Mouse (Mus musculus) thymus, postnatal 14 days (tissue): Measurements from ENCODE around the gene Rtn3.
"Not testable (repeated sequence)": the region's sequence is repeated elsewhere in the genome, so short reads cannot be mapped to it uniquely, and the experiment has no call there.

ENCODE experiments used
- DNase-seq: peaks from one replicate; pipeline ENCODE4 v3.0.0; 2021

Gene Rtn3

DNA sequence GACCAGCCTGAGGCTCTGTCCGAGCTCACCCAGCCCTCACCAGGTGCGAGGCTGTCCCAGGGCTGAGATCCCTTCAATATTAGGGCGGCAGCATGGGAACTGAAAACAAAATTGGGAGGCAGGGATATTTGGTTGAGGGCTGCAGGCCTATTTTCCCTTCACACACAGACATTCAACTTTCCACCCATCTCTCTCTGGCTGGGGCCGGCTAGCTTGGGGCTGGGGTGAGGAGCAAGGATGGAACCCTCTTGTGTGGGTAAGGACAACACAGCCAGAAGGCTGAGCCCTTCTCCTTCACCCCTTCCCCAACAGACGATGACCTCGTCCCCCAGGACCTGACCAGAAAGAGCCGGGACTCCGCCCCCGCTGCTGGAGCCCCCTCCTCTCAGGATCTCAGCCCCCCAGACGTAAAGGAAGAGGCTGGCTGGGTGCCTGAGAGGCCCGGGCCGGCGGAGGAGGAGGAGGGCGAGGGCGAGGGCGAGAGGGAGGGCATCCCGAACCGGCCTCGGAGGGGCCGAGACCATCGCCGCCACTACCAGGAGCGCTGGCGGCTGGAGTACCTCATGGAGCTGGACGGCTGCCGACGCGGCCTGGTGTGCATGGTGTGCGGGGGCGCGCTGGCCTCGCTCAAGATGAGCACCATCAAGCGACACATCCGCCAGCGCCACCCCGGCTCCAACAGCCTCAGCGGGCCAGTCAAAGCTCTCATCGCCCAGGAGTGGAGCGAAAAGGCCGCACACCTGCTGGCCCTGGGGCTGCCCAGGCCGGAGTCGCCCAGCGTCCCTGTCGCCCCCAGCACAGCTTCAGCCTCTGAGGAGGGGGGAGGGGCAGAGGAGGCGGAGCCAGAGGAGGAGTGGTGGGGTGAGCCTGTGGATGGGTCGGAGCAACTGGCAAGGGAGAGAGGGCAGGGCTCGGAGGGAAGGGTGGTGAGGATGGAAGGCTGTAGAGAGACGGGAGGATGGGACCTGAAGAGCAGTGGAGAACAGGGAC is 61.2 kb downstream of the Rtn3 start:
- DNase-seq, result peak; percentile 25

DNA sequence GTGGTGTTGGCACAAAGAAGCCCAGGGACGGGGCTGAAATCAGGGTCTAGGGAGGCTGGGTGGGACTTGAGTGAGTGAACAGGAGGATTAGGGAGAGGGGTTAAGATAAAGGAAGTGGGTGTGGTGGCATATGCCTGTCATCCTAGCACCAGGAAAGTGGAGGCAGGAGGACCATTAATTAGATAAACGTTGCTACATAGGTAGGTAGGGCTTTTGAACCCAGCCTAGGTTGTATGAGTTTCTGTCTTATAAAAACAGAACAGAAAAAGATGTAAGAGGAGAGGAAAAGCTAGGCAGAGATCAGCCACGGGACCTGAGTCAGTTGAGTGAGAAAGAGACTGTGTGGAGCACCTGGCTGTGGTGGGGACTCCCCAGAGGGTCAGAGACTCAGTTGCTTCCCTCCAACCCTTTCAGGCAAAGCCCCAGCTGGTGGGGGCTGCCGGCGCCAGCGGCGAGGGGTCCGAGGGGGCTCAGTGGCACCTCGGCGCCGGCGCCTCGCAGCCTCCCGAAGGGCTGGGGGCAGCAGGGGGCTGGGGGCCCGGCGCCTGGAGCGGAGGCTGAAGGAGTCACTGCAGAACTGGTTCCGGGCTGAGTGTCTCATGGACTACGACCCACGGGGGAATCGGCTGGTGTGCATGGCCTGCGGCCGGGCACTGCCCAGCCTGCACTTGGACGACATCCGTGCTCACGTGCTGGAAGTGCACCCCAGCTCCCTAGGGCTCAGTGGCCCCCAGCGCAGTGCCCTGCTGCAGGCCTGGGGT is 62.1 kb downstream of the Rtn3 start:
- no peak for DNase-seq

DNA sequence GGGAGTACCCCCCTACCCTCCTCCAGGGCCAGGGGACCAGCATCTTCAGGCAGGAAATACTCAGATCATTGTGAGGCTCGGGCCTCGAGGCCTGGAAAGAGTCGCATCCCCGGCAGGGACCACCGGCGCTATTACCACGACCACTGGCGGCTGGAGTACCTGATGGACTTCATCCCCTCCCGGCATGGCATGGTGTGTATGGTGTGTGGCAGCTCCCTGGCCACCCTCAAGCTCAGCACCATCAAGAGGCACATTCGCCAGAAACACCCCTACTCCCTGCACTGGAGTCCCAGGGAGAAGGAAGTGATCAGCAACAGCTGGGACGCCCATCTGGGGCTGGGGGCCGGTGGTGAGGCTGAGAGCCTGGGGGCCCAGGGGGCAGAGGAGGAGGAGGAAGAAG is 63.0 kb downstream of the Rtn3 start:
- peak; percentile 23 for DNase-seq

DNA sequence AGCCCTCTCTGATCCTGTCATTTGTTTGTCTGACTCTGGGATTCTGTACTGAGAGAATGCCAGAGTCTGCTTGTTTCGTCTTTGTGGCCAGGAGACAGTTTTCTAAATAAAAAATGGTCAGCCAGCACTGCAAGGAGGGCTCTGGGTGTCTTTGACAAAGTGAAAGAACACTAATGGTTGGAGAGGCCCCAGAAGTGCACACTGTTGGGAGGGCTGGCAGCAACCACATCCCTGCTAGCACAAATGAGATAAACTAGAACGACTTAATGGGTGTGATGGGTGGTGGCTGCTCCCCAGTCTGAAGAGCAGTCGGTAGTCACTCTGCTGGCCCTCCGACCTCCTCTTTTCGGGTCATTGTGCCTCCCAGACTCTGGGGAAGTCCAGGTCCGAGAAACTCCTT is 63.9 kb downstream of the Rtn3 start:
- DNase-seq, result no peak

DNA sequence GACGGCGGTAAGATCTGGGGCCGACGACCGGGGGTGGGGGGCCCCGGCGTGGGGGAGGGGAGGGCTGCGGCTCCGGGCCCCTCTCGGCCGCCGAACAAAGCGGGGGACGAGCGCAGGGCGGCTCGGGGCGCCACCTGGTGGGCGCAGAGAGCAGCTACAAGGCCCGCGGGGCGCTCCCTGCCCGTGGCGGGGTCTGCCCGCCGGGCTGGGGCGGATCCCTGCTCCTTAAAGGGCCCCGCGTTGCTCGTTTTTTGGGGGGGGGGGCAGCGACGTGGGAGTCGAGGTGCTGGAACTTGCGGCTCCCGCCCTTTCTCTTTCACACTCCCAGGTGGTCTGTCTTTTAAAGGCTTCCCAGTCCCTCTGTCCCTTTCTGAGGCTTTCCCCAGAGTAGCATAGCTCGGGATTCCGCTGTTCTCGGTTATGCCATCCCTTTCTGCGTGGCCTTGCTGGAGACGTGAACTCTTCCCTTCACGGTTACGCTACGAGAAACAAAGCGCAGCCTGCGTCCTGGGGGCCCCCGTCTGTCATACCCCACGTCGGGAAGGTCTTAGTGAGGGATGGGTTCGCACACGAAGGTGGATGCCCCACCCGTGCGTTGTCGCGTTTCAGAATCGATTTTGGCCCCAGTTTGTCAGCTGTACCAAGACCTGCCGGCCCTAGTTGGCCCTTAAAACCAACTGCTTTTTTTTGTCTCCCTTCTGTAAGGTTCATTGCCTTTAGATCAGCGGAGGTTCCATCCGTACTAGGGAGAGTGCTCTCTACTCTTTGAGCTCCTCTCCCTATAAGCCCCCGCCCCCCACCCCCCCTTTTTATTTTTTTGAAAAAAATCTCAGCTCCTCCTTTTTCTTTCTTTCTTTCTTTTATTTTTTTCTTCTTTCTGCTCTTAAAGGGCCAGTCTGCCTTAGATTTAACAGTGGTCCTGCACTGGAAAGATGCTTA is 64.9 kb downstream of the Rtn3 start:
- DNase-seq, result peak; percentile 90

DNA sequence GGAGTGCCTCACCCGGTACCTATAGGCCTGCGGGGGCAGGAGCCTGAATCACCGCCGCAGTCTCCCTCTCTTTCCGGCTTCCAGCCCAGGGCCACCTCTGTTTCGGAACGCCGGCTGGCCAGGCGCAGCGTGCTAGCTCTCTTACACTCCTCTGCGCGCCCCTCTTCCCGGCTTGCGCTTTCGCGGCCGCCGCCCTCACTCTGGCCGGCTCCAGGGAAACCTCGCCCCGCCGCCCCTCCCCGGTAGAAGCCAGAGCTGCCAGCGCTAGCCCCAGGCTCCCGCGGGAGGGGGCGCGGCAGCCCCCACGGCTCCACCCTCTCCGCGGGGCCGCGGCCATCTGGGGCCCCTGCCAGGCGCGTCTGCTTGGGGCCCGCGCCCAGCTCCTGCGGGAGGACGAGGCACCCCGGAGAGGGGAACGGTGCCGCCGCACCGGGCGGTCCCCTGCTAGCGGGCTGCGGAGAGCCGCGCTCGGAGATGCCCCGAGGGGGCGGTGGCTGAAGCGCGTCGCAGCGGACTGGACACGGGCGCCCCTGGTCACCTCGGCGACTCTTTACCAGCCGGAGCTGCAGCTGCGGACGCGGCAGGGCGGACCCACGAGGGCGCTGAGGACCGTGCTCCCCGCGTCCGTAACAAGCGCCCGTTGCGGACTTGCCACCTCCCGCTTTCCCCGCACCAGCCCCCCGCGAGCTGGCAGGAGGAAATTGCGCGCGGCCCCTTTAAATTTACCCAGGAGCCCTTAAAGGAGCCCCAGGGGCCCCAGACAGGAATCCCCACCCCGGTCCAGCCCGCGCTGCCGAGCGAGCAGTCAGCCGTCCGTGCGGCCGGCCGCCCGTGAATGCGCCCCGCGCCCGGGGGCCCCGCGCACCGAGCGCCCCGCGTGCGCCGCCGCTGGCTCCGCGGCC is 66.0 kb downstream of the Rtn3 start, which contains the start of gene 2700081O15Rik:
Gene 2700081O15Rik (plus strand): TSS at position 792 of the 902 bp plus-strand sequence.
- peak; percentile 86 for DNase-seq

DNA sequence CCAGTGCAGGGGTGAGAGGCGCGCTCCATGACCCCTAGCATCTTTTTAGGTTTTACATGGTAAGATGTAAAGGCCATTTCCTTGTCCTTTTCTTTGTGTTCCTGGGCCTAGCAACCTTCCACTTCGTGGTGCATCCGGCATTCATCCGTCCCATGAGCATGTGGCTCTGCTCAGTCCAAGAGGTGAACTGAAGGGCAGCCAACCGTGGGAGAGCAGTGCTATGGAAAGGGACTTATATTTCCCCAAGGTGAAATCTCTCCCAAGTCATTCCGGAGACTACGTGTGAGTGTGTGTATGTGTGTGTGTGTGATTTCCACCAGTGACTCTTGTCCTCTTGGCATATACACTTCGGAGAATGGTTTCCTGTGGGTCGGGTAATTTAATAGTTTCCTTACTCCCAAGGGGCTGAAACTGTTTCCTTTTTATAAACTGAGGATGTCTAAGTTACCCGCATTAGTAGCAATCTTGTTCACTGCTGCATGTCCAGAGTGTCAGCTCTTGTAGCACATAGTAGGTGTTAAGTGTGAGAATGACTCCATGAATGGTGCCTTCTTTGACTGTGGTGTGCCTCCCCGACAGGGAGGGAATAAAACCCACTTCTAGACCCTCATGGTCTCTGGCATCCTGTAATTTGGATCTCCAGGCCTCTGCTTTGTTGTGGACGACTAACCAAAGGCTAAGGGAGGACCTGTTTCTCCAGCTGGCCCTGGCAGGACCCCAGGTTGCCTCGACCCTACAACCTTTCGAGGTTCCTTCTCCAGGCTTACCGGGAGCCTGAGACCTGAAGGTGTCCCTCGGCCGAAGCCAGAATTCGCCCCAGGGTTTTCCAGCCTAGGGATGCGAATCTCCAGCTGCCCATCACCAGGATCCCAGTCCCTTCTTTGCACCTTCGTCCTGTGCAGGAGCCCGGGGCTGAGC is 66.9 kb downstream of the Rtn3 start:
- no peak for DNase-seq

DNA sequence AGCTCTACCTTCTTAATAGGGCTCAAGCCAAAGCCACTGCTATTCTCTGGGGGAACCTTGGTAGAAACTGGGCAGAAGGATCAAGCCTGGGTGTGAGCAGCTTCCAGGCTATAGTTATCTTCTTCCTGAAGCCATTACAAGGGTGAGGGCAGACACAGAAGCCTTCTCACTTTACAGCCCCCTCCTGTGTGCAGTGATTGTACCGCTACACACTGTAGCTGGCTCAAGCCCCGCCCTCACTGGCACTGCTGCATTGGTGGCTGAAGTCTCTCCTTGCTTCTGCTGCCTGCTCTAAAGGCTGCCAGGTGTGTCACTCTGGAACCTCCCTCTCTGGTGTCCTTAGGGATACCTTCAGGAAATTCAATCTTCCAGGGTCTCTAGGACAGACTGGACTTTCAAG is 70.7 kb downstream of the Rtn3 start:
- DNase-seq, result no peak

DNA sequence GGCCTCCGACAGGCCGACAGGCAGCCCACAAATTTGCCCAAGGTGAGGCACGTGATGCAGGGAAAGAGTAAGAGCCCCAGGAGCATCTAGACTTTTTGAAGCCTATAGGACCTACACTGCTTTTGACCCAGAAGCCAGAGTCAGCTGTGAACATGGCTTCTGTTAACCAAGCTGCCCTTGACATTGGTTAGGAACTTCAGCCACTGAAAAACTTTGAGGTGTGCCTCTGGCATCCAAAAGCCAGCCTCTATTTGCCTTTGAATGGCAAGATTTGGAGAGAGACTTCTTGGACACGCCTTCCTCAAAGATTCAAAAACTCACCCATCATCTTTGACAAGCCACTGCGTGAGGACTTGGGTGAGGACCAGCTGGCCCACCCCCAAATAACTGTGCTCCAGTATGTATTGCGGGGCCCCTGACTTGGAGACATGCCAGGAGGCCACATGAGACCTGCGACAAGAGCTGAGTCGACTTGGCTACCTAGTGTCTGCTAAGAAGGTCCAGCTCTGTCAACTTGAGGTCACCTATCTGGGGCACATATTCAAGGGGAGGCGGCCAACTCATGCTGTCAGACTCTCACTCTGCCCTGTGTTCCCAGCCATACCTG is 78.4 kb downstream of the Rtn3 start:
- DNase-seq, result no peak

DNA sequence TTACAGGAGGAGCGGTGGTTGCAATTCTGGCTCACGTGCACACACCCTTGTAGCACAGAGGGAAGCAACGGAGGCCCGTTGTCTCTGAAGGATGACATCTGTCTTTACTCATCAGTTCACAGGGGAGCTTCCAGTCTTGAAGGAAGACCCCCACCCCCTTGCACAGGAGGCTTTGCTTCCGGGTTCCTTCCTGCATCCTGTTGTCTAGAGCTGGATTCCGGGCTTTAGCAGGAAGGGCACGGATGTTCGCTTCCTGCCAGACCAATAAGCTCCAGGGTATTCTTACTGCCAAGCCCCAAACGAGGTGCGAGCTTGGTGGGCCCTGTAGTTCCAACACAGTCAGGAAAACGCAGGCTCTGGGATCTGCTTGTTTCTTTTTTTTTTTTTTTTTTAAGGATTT is 82.4 kb downstream of the Rtn3 start:
- no peak for DNase-seq

DNA sequence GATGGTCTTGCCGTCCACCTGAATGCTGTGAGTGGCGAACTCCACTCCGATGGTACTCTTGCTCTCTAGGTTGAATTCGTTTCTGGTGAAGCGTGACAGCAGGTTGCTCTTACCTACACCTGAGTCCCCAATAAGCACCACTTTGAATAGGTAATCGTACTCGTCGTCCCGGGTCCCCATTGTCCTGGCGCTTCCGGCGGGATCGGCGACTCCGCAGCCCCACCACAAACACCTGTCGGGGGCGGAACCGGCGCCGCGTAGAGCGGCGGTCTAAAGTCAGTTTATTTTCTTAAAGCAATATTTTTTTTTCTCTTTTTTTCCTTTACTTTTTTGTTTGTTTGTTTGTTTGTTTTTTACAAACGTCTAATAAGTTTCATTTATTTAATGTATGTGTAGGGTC is 84.2 kb downstream of the Rtn3 start:
- not testable (repeated sequence) for DNase-seq

DNA sequence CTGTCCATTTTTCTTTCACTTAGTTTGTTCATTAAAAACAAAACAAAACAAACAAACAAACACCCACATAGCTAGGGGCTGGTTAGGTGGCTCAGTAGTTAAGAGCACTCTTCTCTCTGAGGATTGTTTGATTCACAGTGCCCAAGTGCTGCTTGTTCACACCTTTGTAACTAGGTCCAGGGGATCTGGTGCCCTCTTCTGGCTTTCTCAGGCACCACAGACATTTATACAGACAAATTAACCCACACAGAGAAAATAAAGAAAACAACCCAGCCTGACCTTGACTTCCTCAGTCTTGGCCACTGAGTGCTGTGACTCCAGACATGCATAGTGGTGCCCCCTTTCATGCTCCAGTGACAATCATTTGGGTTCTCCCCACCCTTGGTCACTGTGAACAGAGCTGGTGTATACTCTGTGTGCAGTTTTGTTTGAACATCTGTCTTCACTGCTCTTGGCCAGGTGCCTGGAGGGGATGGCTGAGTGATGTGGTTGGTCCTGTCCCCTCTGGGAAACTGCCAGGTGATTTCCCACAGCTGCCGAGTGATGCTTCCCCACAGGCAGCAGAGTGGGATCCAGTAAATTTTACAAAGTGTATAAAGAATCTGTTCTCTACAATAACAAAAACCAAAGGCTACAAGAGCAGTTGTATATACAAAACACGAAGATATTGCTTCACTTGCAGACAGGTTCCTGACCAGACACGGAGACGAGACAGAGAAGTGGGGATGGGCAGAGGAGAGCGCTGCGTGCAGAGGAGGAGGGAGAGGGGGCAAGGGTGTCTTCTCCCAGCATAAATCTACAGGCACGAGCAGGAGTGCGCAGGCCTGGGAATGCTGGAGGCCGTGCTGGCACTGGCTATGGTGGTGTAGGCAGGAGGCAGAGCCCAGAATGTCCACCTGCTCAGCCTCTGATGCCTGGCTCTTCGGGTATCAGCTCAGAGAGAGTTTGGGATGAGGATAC is 85.9 kb downstream of the Rtn3 start:
- peak; percentile 44 for DNase-seq

DNA sequence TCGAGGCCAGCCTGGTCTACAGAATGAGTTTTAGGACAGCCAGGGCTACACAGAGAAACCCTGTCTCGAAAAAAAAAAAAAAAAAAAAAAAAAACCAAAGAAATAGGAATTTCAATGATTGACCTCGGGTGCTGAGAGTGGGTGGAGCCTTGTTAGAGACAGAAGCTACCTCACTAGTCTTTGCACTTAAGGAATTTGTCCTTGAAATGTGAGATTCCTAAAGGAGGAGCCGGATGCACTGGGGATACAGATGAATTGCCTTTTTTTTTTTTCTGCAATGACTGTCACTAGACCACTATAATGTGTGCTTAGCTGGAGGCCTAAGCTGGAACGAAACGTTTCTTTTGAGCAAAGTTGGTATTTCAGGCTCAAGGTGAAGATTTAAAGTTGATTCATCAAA is 94.6 kb downstream of the Rtn3 start:
- no peak for DNase-seq

DNA sequence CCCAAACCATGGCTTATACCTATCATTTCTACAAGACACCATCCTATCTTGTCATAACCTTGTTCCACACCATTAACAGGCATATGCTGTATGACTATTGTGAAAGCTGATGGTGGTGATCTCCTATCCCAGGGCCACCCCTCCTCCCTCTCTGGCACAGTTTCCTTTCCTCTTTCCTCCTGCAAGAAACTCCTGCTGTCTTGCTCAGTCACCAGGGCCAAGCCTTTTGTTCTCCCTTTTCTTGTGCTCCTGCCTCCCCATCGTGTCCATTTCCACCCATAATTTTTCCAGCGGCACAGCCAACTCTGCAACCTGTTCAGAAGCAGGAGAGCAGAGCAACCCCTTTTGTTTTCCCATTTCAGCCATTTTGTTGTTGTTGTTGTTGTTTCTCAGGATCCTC is 97.0 kb downstream of the Rtn3 start:
- no peak for DNase-seq

DNA sequence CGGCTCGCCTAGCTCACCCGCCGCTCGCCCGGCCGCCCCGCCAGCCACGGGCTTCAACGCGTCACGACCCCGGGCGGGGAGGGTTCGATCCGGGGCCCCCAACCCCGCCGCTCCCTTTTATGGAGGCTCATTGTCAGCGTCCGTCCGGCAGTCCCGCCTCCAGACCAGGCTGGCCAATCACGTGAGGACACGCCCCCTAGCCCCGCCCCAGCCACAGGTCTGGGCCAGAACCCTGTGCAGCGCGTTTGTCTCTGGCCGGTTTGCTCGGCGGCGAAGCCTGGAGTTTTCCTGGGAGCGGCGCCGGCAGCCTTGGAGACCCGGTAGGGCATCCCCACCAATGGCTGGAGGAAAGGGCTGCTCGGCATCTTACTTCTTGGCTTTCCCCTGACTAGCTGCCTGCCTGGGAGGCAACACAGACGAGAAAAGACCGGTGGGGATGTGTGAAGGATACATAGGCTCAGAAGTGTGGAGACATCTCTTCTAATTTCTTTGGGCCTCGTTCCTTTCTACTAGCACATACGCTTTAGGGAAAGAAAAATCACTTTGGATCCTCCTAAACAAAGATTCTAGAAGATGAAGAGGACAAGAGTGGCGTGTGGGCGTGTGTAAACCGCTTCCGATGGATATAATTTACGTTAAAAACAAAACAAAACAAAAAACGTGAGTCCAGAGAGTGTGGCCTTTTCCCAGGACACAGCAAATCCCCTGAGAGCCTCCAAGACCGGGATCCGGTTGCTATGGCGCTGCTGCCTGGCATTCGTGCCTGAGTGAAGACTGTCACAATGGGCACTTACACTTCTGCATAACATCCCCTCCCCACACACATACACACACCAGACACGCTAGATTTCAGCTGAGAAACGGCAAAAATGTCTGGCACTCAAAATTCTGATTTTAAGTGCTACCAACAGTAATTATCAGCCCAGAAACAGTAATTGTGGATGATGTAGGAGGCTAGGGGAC is 99.9 kb downstream of the Rtn3 start, which contains the start of gene Spindoc:
Gene Spindoc (minus strand): TSS at position 92 of the 963 bp plus-strand sequence.
- DNase-seq, result peak; percentile 99

DNA sequence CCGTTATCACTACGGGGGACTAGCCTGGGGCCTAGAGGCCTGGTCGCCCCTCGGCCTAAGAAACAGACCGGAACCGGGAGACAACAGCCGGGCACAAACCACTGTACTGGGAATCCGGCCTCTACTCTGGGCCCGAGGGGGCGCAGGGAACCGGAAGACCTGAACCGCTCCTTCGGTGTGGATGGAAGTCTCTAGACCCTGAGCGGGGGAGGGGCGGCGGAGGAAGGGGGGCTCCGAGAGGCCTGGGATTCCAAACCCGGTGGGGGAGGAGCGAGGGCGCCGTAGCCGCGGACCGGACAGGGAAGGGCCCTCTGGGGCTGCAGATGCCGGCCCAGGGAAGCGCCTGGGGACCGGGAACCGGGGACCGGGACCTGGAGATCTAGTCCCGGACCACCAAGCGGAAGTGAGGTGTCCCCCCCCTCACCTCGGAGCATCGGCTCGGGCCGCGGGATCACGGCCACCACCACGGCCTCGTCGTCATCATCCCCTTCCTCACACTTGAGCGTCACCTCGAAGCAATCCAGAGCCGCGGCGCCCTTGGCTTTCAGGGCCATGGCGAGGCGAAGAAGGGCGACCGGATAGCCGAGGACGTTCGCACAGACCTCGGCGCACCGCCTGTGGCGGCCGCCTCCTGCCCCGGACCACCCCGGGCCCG is 100.7 kb downstream of the Rtn3 start:
- DNase-seq, result peak; percentile 84

DNA sequence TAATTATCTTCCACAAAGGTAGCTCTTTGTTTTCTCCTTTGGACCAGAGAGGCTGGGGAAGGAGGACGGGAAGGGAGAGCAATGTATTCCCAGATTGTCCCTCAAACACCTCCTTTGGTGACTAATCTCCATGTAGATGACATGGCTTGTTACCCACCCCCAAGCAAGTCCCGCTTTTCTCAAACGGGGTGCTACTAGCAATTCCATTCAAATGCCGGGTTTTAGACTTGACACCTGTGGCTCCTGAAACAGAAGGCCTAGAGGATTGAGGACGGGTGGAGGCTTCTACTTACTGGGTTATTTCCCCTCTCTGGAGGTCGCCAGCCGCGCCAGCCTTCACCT is 101.2 kb downstream of the Rtn3 start:
- DNase-seq, result no peak
